Mouse (Mus musculus) ES-Bruce4 (cell line): ENCODE data around the gene Tln1.

Source experiments
- EP300 ChIP-seq: IDR thresholded peaks from 2 replicates; pipeline ENCODE4 v1.6.1; 2011; ENCODE audit warnings: low read depth, low read length; ENCODE audit not compliant: insufficient read depth
- POLR2A ChIP-seq: IDR thresholded peaks from one replicate; pipeline ENCODE4 v1.8.1; 2011; ENCODE audit warnings: low read length; ENCODE audit not compliant: insufficient read depth

GRCm38 (mm10) chr4:43586411-43586810 lies 23.9 kb upstream of the Tln1 start:
- TF ChIP-seq POLR2A (no peak), EP300 (no peak)
